Mouse (Mus musculus) CH12.LX (cell line): ENCODE measurements at regions not wholly inside any gene's neighbourhood (a gene's known extent, or its start where the extent isn't known, plus 50 kb on each side); places are given as distances from the start of the nearest gene placed in this dataset.

Experiments used
- CHD1 ChIP-seq: IDR thresholded peaks from 2 replicates; pipeline ENCODE4 v1.6.1; 2012; ENCODE audit warnings: low read depth, low read length, improper control_type of control experiment, inconsistent platforms
- CHD2 ChIP-seq: IDR thresholded peaks from 2 replicates; pipeline ENCODE4 v1.6.1; 2011; ENCODE audit warnings: low read length, improper control_type of control experiment
- CTCF ChIP-seq, 2 experiments: IDR thresholded peaks in 1 of 2; conservative IDR thresholded peaks in 1 of 2; 2 replicates each; pipeline ENCODE4 v1.5.1; 2011 to 2012; ENCODE audit warnings: low read depth in 2 of 2, low read length in 2 of 2, improper control_type of control experiment in 1 of 2, inconsistent platforms in 1 of 2, mild to moderate bottlenecking in 1 of 2, moderate library complexity in 1 of 2
- GABPA ChIP-seq: IDR thresholded peaks from 2 replicates; pipeline ENCODE4 v1.6.1; 2012; ENCODE audit warnings: low read depth, low read length, improper control_type of control experiment, inconsistent platforms; ENCODE audit not compliant: insufficient replicate concordance
- MAZ ChIP-seq: IDR thresholded peaks from 2 replicates; pipeline ENCODE4 v1.6.1; 2012; ENCODE audit warnings: low read depth, mild to moderate bottlenecking, inconsistent platforms, low read length, improper control_type of control experiment, moderate library complexity
- NELFE ChIP-seq: IDR thresholded peaks from 2 replicates; pipeline ENCODE4 v1.6.1; 2011; ENCODE audit warnings: low read depth, low read length, improper control_type of control experiment
- NRF1 ChIP-seq: IDR thresholded peaks from 2 replicates; pipeline ENCODE4 v1.6.1; 2014; ENCODE audit warnings: low read depth, mild to moderate bottlenecking, inconsistent platforms, low read length, improper control_type of control experiment, moderate library complexity
- POLR2A ChIP-seq: IDR thresholded peaks from 2 replicates; pipeline ENCODE4 v1.6.1; 2011; ENCODE audit warnings: low read depth, mild to moderate bottlenecking, improper control_type of control experiment, low read length
- POLR2AphosphoS2 ChIP-seq: IDR thresholded peaks from 2 replicates; pipeline ENCODE4 v1.6.1; 2011; ENCODE audit warnings: low read depth, low read length, improper control_type of control experiment
- RAD21 ChIP-seq: IDR thresholded peaks from 2 replicates; pipeline ENCODE4 v1.6.1; 2011; ENCODE audit warnings: low read depth, mild to moderate bottlenecking, low read length, improper control_type of control experiment, moderate library complexity
- RCOR1 ChIP-seq: conservative IDR thresholded peaks from 2 replicates; pipeline ENCODE4 v1.6.1; 2012; ENCODE audit warnings: low read depth, mild to moderate bottlenecking, inconsistent platforms, low read length, improper control_type of control experiment
- SMC3 ChIP-seq: IDR thresholded peaks from 2 replicates; pipeline ENCODE4 v1.6.1; 2011; ENCODE audit warnings: low read depth, low read length, improper control_type of control experiment
- ZKSCAN1 ChIP-seq: IDR thresholded peaks from 2 replicates; pipeline ENCODE4 v1.6.1; 2012; ENCODE audit warnings: low read depth, inconsistent platforms, low read length, improper control_type of control experiment, borderline replicate concordance
- ZNF384 ChIP-seq: IDR thresholded peaks from 2 replicates; pipeline ENCODE4 v1.6.1; 2012; ENCODE audit warnings: low read depth, low read length, improper control_type of control experiment, inconsistent platforms

DNA sequence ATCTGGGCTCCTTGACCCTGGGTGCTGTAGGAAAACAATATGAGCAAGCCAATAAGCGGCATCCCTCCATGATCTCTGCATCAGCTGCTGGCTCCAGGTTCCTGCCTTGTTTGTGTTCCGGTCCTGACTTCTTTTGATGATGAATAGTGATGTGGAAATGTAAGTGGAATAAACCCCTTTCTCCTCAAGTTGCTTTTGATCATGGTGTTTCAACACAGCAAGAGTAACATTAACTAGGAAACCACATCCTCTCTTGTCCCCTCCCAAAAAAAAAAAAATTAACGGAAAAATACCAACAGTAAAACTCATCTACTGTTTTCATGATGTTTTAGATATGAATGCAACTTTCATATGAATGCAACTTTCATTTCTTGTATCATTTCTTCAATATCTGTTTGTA is 1024.6 kb upstream of the Sel1l start:
- no peak for TF ChIP-seq POLR2A
- no peak for TF ChIP-seq CTCF (conservative IDR thresholded peaks at IDR 0.05 in 1 of 2, IDR thresholded peaks at IDR 0.05 in 1 of 2; ENCODE audit: low read depth in 2 of 2, low read length in 2 of 2)
- TF ChIP-seq GABPA = no peak
- no peak for TF ChIP-seq POLR2AphosphoS2
- no peak for TF ChIP-seq RCOR1
- no peak for TF ChIP-seq RAD21
- TF ChIP-seq NRF1 = no peak
- TF ChIP-seq CHD1 = no peak
- TF ChIP-seq SMC3 = no peak
- TF ChIP-seq ZNF384 = no peak
- TF ChIP-seq ZKSCAN1 = no peak
- no peak for TF ChIP-seq NELFE
- TF ChIP-seq CHD2 = no peak
- TF ChIP-seq MAZ = no peak
